Mouse (Mus musculus) cerebellum, adult 2 months (tissue): ENCODE results near the gene Epb41l1. TPM values are rescaled to one million over a fixed set of nuclear protein-coding genes. Genes with fewer than 3 reads are reported as not detected.

Source experiments
- DNase-seq, 2 experiments: peaks; one replicate each; pipeline ENCODE4 v3.0.0; 2021
- H3K27ac ChIP-seq: fragments of 200-500 bp; 2 replicates; pipeline ENCODE4 v1.5.1; 2012; ENCODE audit warnings: low read length, control low read depth, inconsistent platforms; ENCODE audit not compliant: insufficient read depth
- H3K27me3 ChIP-seq: fragments of 200-500 bp; 2 replicates; pipeline ENCODE4 v1.6.1; 2012; ENCODE audit warnings: inconsistent platforms, mild to moderate bottlenecking, low read length, moderate library complexity; ENCODE audit not compliant: control insufficient read depth, insufficient read depth
- H3K4me1 ChIP-seq: fragments of 200-500 bp; 2 replicates; pipeline ENCODE4 v1.6.1; 2011; ENCODE audit warnings: low read length; ENCODE audit not compliant: control insufficient read depth, insufficient read depth
- H3K4me3 ChIP-seq: fragments of 200-500 bp; replicated peaks from 2 replicates; pipeline ENCODE3; 2011; ENCODE audit warnings: mild to moderate bottlenecking, low read depth, low read length, control low read depth; ENCODE audit not compliant: insufficient read depth
- CTCF ChIP-seq: fragments of 200-500 bp; IDR thresholded peaks from 2 replicates; pipeline ENCODE4 v1.5.1; 2011; ENCODE audit warnings: low read depth, mild to moderate bottlenecking, control low read depth, low read length, moderate library complexity, borderline replicate concordance; ENCODE audit not compliant: insufficient read depth
- POLR2A ChIP-seq: fragments of 200-500 bp; IDR thresholded peaks from 2 replicates; pipeline ENCODE4 v1.6.1; 2011; ENCODE audit warnings: low read length, control low read depth, borderline replicate concordance; ENCODE audit not compliant: insufficient read depth
- WGBS: fragments of 180-500 bp; shearing (Covaris S2); methylation state at CpG from one replicate; pipeline ENCODE4 v1.1.7; 2018; 5-methylcytosine and 5-hydroxymethylcytosine counted together
- polyA plus RNA-seq: library from polyadenylated mRNA; depleted of rRNA; stranded (reverse); fragments of >200 nt; gene quantifications from 2 replicates; pipeline ENCODE4 v1.2.3, GENCODE M21; 2012

Gene Epb41l1
- polyA plus RNA-seq, 1 experiment: 219 TPM

- Histone ChIP-seq H3K4me3 (no peak overlapping the region), H3K4me1 (peaks cover 4% of the 10 kb centered on the region; the same call in 1 of the 2 replicates), H3K27ac (no peak overlapping the region), H3K27me3 (no peaks in the 10 kb centered on the region)
- TF ChIP-seq POLR2A: no peak
- WGBS: 95% methylated on average over 9 of the region's 9 CpGs
- DNase-seq: no peak
Observed at GRCm38 (mm10) chr2:156455508-156456108, 34.9 kb downstream of the Epb41l1 start.

- H3K27ac ChIP-seq: no peak overlapping the region
Observed at GRCm38 (mm10) chr2:156456386-156457342, 36.0 kb downstream of the Epb41l1 start.

GRCm38 (mm10) chr2:156457343-156457717 lies 36.6 kb downstream of the Epb41l1 start:
- TF ChIP-seq CTCF (no peak), POLR2A (no peak)
- DNase-seq: peak in 1 of 2 experiments; percentile 31
- no peak overlapping the region for H3K4me3 ChIP-seq
- no peaks in the 10 kb centered on the region for H3K27me3 ChIP-seq
- peaks cover 7% of the 10 kb centered on the region for H3K4me1 ChIP-seq
- no peak overlapping the region for H3K27ac ChIP-seq
- 41% methylated on average over 4 of the region's 4 CpGs for WGBS

More at GRCm38 (mm10) chr2:156456386-156457342, 36.0 kb downstream of the Epb41l1 start:
- 91% methylated on average over 14 of the region's 14 CpGs for WGBS
- peaks cover 4% of the 10 kb centered on the region; the same call in 1 of the 2 replicates for H3K4me1 ChIP-seq
- DNase-seq: no peak
- TF ChIP-seq CTCF: no peak
- no peak for TF ChIP-seq POLR2A
- no peak overlapping the region for H3K4me3 ChIP-seq
- no peaks in the 10 kb centered on the region for H3K27me3 ChIP-seq

GRCm38 (mm10) chr2:156460470-156460869 lies 39.8 kb downstream of the Epb41l1 start:
- Histone ChIP-seq H3K27me3 (no peaks in the 10 kb centered on the region), H3K4me3 (peak overlapping the region; percentile 33), H3K4me1 (peaks cover 21% of the 10 kb centered on the region), H3K27ac (no peak overlapping the region)
- WGBS: 14% methylated on average over 14 of the region's 14 CpGs
- TF ChIP-seq POLR2A (no peak), CTCF (peak; percentile 65)
- DNase-seq: peak; percentile 77 to 80

GRCm38 (mm10) chr2:156462154-156463029 lies 41.7 kb downstream of the Epb41l1 start:
- TF ChIP-seq CTCF (no peak), POLR2A (no peak)
- no peaks in the 10 kb centered on the region for H3K27me3 ChIP-seq
- no peak overlapping the region for H3K4me3 ChIP-seq
- H3K27ac ChIP-seq: no peak overlapping the region
- DNase-seq: peak; percentile 29 to 37
- WGBS: 48% methylated on average over 14 of the region's 14 CpGs
- peaks cover 18% of the 10 kb centered on the region for H3K4me1 ChIP-seq

- WGBS: 11% methylated on average over 4 of the region's 4 CpGs
Observed at GRCm38 (mm10) chr2:156464416-156464815, 43.7 kb downstream of the Epb41l1 start.

GRCm38 (mm10) chr2:156467538-156467937 lies 46.8 kb downstream of the Epb41l1 start:
- Histone ChIP-seq H3K27ac (no peak overlapping the region), H3K27me3 (no peaks in the 10 kb centered on the region), H3K4me1 (peaks cover 21% of the 10 kb centered on the region), H3K4me3 (no peak overlapping the region)
- WGBS: 70% methylated on average over 11 of the region's 11 CpGs
- no peak for TF ChIP-seq CTCF
- no peak for TF ChIP-seq POLR2A
- DNase-seq: no peak

More at GRCm38 (mm10) chr2:156464416-156464815, 43.7 kb downstream of the Epb41l1 start:
- H3K4me1 ChIP-seq: peaks cover 17% of the 10 kb centered on the region
- TF ChIP-seq POLR2A: no peak
- no peak for TF ChIP-seq CTCF
- H3K4me3 ChIP-seq: no peak overlapping the region
- H3K27ac ChIP-seq: no peak overlapping the region
- DNase-seq: peak; percentile 51 to 69
- H3K27me3 ChIP-seq: no peaks in the 10 kb centered on the region
